Mouse (Mus musculus) adrenal gland (tissue): ENCODE measurements around the gene Ptpn11.

Source experiments
- intact Hi-C: fragments of 180-260 bp; cut with DNase I; formaldehyde crosslinking; loops from one replicate; pipeline ENCODE4 v1.15.1; 2025

Ptpn11 gene

DNA sequence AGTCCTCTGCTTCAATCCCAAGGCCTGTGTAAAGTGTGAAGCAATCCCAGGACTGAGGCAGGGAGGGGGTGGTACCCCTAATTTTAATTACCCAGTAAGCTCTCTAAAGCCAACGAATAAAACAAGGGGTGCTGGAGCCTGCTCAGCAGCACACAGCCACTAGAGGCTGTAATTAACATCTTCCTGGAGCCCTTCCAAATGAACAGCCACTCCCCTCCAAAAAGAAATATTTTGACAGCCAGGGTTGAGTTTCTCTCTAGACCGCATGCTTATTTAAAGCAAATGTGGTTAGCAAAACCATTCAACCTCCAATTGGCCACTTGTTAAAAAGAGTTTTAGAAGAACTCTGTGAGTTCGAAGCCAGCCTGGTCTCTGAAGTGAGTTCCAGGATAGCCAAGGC, 97.9 kb downstream of the Ptpn11 start:
- intact Hi-C loops = no loop called here

DNA sequence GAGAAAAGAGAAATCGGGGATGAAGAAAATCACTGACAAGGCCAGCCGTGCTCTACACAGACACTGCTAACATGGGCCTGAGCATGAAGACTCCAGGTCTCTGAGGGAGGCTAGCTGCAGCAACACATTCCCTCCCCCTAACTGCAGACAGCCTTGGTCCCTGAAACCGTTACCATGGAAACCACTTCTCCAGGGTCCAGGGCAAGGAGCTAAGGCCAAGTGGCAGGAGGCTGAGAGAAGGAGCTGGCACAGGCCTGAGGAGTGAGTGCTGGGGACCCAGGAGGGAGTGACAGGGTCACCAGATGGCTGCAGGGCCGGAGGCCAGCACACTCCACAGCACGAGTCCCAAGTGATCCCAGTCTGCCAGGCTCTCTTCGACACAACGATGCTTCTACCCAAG, 101.5 kb downstream of the Ptpn11 start:
- intact Hi-C loops = no loop called here

DNA sequence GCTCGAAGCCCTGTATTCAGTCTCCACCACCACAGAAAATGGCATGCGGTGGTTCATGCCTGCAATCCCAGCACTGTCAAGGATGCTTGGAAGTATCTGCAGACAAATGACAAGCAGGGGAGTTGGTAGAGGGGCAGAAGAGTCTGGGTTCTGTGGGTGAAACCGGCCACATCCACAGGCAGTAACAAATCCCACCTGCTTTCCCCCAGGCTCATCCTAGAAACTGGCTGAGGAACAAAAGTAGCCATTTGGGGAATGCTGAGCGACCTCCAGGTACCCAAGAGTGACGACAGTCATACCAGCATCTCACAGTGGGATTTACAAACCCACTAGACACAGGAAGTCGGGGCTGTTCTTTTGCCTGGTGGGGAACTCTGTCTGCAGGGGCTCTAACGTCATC, 103.5 kb downstream of the Ptpn11 start:
- intact Hi-C loops = no loop called here

GRCm38 (mm10) chr5:121082605-121083004, 108.6 kb downstream of the Ptpn11 start:
- intact Hi-C loops = no loop called here

DNA sequence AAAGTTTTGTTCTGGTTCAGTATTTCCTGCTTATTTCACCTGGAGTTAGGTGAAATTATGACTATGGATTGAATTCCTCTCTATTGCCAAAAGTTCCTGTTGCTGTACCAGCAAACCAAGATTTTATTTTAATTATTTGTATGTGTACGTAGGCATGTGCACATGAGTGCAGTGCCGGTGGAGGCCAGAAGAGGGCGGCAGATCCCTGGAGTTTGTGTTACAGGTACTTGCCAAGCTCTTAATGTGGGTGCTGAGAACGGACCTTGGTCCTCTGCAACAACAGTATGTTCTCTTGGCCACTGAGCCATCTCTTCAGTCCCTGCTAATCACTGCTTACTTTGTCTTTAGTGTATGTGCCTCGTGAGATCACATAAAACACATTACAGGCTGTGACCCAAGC, 109.4 kb downstream of the Ptpn11 start:
- intact Hi-C loops = no loop called here
